Mouse (Mus musculus) heart, embryonic 13.5 days (tissue): ENCODE results near the gene Rps6kb2. TPM values are rescaled to one million over a fixed set of nuclear protein-coding genes. Genes with fewer than 3 reads are reported as not detected.
"Not testable (repeated sequence)": the region's sequence is repeated elsewhere in the genome, so short reads cannot be mapped to it uniquely, and the experiment has no call there.

Experiments used
- ATAC-seq: fragments of 200-750 bp; cut with Nextera tagmentation; 2 replicates; pipeline ENCODE4 v1.8.0; 2017; ENCODE audit warnings: moderate TSS enrichment; ENCODE audit not compliant: insufficient number of reproducible peaks, low FRiP score, low TSS enrichment; ENCODE audit errors: extremely low read depth
- H3K27ac ChIP-seq: fragments of 300-500 bp; sonication (generic); replicated peaks from 2 replicates; pipeline ENCODE4 v1.5.1; 2015; ENCODE audit warnings: moderate library complexity, mild to moderate bottlenecking, inconsistent platforms
- H3K27me3 ChIP-seq: fragments of 300-500 bp; sonication (generic); replicated peaks from 2 replicates; pipeline ENCODE4 v1.6.1; 2015; ENCODE audit warnings: mild to moderate bottlenecking, inconsistent platforms
- H3K36me3 ChIP-seq: fragments of 300-500 bp; sonication (generic); 2 replicates; pipeline ENCODE4 v1.6.1; 2015; ENCODE audit warnings: mild to moderate bottlenecking, inconsistent platforms
- H3K4me1 ChIP-seq: fragments of 300-500 bp; sonication (generic); 2 replicates; pipeline ENCODE4 v1.6.1; 2015; ENCODE audit warnings: inconsistent platforms
- H3K4me2 ChIP-seq: fragments of 300-500 bp; sonication (generic); 2 replicates; pipeline ENCODE4 v1.6.1; 2015; ENCODE audit warnings: inconsistent platforms, mild to moderate bottlenecking, moderate library complexity
- H3K4me3 ChIP-seq: fragments of 300-500 bp; sonication (generic); 2 replicates; pipeline ENCODE4 v1.5.1; 2015; ENCODE audit warnings: moderate library complexity, mild to moderate bottlenecking, inconsistent platforms
- H3K9ac ChIP-seq: fragments of 300-500 bp; sonication (generic); 2 replicates; pipeline ENCODE4 v1.6.1; 2015; ENCODE audit warnings: inconsistent platforms, mild to moderate bottlenecking, moderate library complexity
- H3K9me3 ChIP-seq: fragments of 300-500 bp; sonication (generic); 2 replicates; pipeline ENCODE4 v1.6.1; 2016; ENCODE audit warnings: inconsistent platforms
- WGBS: fragments of 180-500 bp; shearing (Covaris S2); methylation state at CpG from one replicate; pipeline ENCODE4 v1.1.7; 2015; ENCODE audit warnings: mixed read lengths; 5-methylcytosine and 5-hydroxymethylcytosine counted together
- polyA plus RNA-seq: library from polyadenylated mRNA; unstranded; fragments of >200 nt; fragmentation: Nextera tagmentation; extraction: Ambion mirVana; gene quantifications from 2 replicates; pipeline ENCODE4 v1.2.1, GENCODE M21; 2015

Rps6kb2 gene
- polyA plus RNA-seq, 1 experiment from 2014 or later = 46.0 TPM

DNA sequence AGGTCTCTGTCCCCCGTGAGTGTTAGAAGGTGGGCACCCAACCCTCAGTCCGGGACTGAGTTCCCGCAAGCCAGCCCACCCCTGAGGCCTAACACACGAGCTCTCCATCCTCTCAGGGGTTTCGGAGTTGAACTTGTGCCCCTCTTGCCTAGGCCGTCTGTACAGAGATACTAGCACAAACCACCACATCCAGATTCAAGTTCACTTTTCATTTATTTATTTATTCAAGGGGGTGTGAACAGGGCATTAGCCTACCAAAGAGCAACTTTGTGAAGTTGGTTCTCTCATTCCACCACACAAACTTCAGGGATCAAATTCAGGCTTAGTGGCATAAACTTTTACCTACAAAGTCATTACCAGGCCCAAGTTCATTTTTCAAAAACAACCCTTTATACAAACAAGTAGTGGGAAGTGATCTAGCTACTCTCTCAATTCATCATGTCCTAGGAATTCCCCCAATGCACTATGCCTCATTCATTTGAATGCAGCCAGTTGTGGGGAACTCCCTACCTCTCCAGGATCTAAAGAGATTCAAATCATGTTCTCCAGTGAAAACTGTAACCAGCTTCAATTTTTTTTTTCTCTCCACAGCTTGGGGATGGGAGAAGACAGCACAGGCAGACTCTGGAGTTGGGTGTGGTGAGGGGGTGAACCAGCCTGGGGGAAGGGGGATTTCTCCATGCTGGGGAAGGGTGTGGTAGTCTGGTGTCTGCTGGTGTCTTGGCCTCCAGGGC is 27.8 kb downstream of the Rps6kb2 start:
- Histone ChIP-seq H3K36me3 (peaks cover 28% of the 10 kb centered on the region), H3K27me3 (peaks cover 19% of the 10 kb centered on the region; the same call in 1 of the 2 replicates)
- not testable (repeated sequence) for H3K4me1 ChIP-seq, H3K9ac ChIP-seq, ATAC-seq, H3K4me3 ChIP-seq, H3K9me3 ChIP-seq, H3K4me2 ChIP-seq, H3K27ac ChIP-seq
- 83% methylated on average over 6 of the region's 6 CpGs for WGBS

DNA sequence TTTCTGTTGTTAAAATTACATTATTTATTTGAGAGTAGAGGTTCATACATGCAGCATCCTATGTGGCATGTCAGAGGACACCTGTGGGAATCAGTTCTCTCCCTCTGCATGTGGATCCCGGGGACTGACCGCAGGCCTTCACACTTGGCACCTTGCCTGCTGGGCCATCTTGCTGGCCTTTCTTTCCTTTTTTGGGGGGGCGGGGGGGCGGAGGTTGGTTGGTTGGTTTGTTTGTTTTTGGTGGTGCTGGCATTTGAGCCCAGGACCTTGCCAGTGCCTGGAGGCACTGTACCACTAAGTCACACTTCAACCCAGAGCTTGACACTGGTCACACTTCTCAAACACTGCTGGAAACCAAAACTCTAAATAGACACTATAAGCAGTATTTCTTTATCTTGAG is 28.8 kb downstream of the Rps6kb2 start:
- no peak overlapping the region for H3K9ac ChIP-seq
- H3K4me3 ChIP-seq = no peak overlapping the region
- H3K27me3 ChIP-seq = peaks cover 17% of the 10 kb centered on the region; the same call in 1 of the 2 replicates
- peaks cover 37% of the 10 kb centered on the region for H3K36me3 ChIP-seq
- no peak overlapping the region for H3K4me2 ChIP-seq
- no peaks in the 10 kb centered on the region for H3K9me3 ChIP-seq
- H3K27ac ChIP-seq = no peak overlapping the region
- 81% methylated on average over 4 of the region's 4 CpGs for WGBS
- H3K4me1 ChIP-seq = peaks cover 11% of the 10 kb centered on the region
- ATAC-seq = no peak

- WGBS = 87% methylated on average over 2 of the region's 2 CpGs
- H3K4me2 ChIP-seq = no peak overlapping the region
- H3K9me3 ChIP-seq = no peaks in the 10 kb centered on the region
- no peak overlapping the region for H3K9ac ChIP-seq
- no peak overlapping the region for H3K27ac ChIP-seq
- H3K36me3 ChIP-seq = peaks cover 57% of the 10 kb centered on the region
- H3K4me3 ChIP-seq = no peak overlapping the region
- peaks cover 20% of the 10 kb centered on the region for H3K4me1 ChIP-seq
- no peak for ATAC-seq
- peaks cover 3% of the 10 kb centered on the region; the same call in 1 of the 2 replicates for H3K27me3 ChIP-seq
Observed at GRCm38 (mm10) chr19:4131768-4132167, 31.4 kb downstream of the Rps6kb2 start.

DNA sequence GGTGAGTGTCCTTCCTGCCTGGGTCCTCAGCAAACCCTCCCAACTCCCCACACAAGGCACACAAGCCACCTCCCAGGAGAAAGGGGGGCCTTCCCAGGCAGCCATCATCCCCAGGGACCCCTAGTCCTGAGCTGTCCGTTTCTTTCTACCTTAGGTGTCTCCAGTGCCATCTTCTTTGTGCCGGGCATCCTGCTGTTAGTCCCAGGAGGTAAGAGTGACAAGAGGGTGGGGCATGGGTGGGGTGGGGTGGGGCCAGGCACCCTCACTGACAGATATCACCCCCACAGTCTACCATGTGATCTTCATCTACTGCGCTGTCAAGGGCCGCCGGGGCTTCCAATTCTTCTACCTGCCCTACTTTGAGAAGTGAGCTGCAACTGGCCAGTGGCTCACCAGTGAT is 32.1 kb downstream of the Rps6kb2 start:
- Histone ChIP-seq H3K27ac (no peak overlapping the region), H3K4me3 (no peak overlapping the region), H3K27me3 (no peaks in the 10 kb centered on the region), H3K36me3 (peaks cover 57% of the 10 kb centered on the region), H3K9ac (no peak overlapping the region), H3K4me1 (peaks cover 26% of the 10 kb centered on the region), H3K9me3 (no peaks in the 10 kb centered on the region), H3K4me2 (no peak overlapping the region)
- no peak for ATAC-seq
- WGBS = 82% methylated on average over 5 of the region's 5 CpGs

DNA sequence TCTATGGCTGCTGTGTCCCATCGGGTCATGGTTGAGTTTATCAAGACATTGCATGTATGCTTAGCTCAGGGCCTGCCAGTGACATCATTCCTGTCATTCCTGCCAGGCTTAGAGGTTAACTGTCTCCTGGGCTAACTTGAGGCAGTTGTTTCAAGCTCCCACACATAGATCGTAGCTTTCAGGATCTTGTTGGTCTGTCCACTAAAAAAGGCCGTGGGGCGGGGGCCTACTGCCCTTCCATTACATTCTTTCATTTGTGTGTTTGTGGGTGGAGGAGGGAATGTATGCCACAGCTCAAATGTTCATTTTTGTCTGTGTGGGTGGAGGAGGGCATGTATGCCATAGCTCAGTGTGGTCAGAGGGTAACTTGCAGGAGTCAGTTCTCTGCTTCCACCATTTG is 33.0 kb downstream of the Rps6kb2 start:
- no peak overlapping the region for H3K4me3 ChIP-seq
- no peaks in the 10 kb centered on the region for H3K27me3 ChIP-seq
- H3K36me3 ChIP-seq = peaks cover 57% of the 10 kb centered on the region
- H3K27ac ChIP-seq = peak overlapping the region; percentile 20
- no peak overlapping the region for H3K4me2 ChIP-seq
- H3K4me1 ChIP-seq = peaks cover 27% of the 10 kb centered on the region
- WGBS = 59% methylated on average over 4 of the region's 4 CpGs
- 0 out of 2 replicates have a peak overlapping the region, but pooled peaks have one; percentile 35 for H3K9ac ChIP-seq
- no peak for ATAC-seq
- H3K9me3 ChIP-seq = no peaks in the 10 kb centered on the region

- peaks cover 31% of the 10 kb centered on the region for H3K4me1 ChIP-seq
- WGBS = 93% methylated on average over 7 of the region's 7 CpGs
- no peak for ATAC-seq
- H3K9me3 ChIP-seq = no peaks in the 10 kb centered on the region
- no peak overlapping the region for H3K4me2 ChIP-seq
- no peak overlapping the region; the same call in 1 of the 2 replicates for H3K27ac ChIP-seq
- H3K4me3 ChIP-seq = no peak overlapping the region
- H3K9ac ChIP-seq = 0 out of 2 replicates have a peak overlapping the region, but pooled peaks have one; percentile 35
- H3K27me3 ChIP-seq = no peaks in the 10 kb centered on the region
- H3K36me3 ChIP-seq = peaks cover 57% of the 10 kb centered on the region
Observed at GRCm38 (mm10) chr19:4129462-4129861, 33.7 kb downstream of the Rps6kb2 start.

GRCm38 (mm10) chr19:4126759-4127495 is 36.2 kb downstream of the Rps6kb2 start:
- Histone ChIP-seq H3K27ac (no peak overlapping the region), H3K4me3 (peak overlapping the region; percentile 75), H3K9ac (peak overlapping the region; percentile 90), H3K36me3 (peaks cover 41% of the 10 kb centered on the region), H3K4me2 (peak overlapping the region; percentile 81), H3K27me3 (no peaks in the 10 kb centered on the region), H3K4me1 (peaks cover 31% of the 10 kb centered on the region), H3K9me3 (no peaks in the 10 kb centered on the region)
- WGBS = 49% methylated on average over 7 of the region's 7 CpGs
- ATAC-seq = no peak

- Histone ChIP-seq H3K4me1 (peaks cover 34% of the 10 kb centered on the region), H3K27me3 (no peaks in the 10 kb centered on the region), H3K4me3 (peak within 1 kb of the TSS; percentile 75), H3K36me3 (peaks cover 32% of the 10 kb centered on the region), H3K27ac (peak within 1 kb of the TSS; percentile 64), H3K9ac (peak within 1 kb of the TSS; percentile 90), H3K4me2 (peak within 1 kb of the TSS; percentile 81), H3K9me3 (no peaks in the 10 kb centered on the region)
- ATAC-seq = peak; percentile 94
- WGBS = under 1% methylated on average over 64 of the region's 64 CpGs
Observed at GRCm38 (mm10) chr19:4125741-4126696, 37.1 kb downstream of the Rps6kb2 start, which contains the start of gene Aip. Gene Aip (minus strand): TSS chr19:4125858.

- Histone ChIP-seq H3K9ac (peak overlapping the region; percentile 78), H3K4me2 (peak overlapping the region; percentile 67), H3K4me1 (peaks cover 42% of the 10 kb centered on the region), H3K4me3 (peak overlapping the region; percentile 75), H3K36me3 (peaks cover 29% of the 10 kb centered on the region)
- not testable (repeated sequence) for H3K27me3 ChIP-seq, H3K9me3 ChIP-seq, H3K27ac ChIP-seq
- WGBS = 40% methylated on average over 1 of the region's 4 CpGs
- ATAC-seq = peak; percentile 1; the same call in 1 of the 2 replicates
Observed at GRCm38 (mm10) chr19:4125268-4125667, 37.9 kb downstream of the Rps6kb2 start.

DNA sequence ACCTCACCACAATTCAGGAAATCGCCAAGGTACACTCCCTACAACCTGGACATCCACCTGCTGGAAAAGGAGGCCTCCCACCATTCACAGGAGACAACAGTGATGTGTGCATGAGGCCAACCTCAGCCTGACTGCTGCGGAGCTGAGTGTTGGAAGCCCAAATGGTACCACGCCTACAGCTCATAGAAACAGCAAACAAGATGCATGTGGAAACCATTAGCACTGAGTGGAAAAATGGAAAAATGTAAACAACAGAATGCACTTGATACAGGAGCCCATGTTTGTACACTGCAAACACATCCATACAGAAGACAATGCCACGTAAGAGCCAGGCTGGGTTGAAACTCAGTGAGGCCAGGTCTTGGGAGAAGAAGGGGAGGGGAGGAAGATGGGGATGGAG is 38.7 kb downstream of the Rps6kb2 start:
- Histone ChIP-seq H3K9ac (no peak overlapping the region), H3K27ac (no peak overlapping the region), H3K4me2 (no peak overlapping the region), H3K4me3 (no peak overlapping the region), H3K27me3 (no peaks in the 10 kb centered on the region), H3K36me3 (peaks cover 21% of the 10 kb centered on the region), H3K9me3 (no peaks in the 10 kb centered on the region), H3K4me1 (peaks cover 35% of the 10 kb centered on the region)
- ATAC-seq = no peak
- 75% methylated on average over 4 of the region's 4 CpGs for WGBS
